Mouse (Mus musculus) ovary, postnatal 10 days (tissue): ENCODE measurements around the gene Hephl1.

Experiments
- DNase-seq: peaks from one replicate; pipeline ENCODE4 v3.0.0; 2022; ENCODE audit warnings: low spot score

The Hephl1 gene

DNA sequence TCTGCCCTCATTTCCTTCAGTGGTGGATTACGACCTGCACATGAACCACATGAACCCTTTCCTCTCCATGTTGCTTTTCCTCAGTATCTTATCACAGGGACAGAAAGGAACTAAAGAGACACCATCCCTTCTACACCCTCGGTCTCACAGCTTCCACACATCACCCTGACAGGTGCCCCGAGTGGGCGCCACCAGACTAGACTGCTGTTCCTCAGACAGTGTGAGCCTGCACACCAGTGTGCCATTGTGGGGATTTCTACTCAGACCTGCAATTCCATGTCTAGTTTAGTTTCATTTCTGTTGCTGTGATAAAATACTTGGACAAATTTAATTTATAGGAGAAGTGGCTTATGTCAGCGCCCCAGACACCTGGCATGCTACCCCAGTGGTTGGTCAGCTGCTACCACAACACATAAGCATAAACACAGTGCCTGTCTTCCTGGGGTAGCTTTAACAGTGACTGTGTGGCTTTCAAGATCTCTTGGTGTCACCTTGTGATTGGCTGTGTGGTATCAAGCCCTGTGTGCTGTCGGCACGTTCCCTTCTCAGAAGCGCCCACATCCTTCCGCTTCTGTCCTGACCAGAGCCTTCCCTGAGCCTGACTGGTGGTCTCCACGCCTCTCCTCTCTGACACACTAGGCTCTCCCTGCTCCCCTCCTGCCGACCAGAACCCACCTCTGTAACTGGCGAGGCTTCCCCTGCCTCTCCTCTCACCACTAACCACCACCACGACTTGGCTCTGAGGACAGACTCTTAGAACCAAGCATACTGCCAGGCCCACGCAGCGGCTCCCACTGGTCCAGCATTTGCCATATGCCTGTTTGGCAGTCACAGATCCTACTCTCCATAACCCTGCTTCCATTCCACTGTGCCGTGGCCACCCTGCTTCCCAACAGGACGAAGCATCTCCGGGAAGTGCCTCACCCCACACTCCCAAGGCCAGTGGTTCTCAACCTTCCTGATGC, 93.8 kb downstream of the Hephl1 start:
- DNase-seq, result no peak

DNA sequence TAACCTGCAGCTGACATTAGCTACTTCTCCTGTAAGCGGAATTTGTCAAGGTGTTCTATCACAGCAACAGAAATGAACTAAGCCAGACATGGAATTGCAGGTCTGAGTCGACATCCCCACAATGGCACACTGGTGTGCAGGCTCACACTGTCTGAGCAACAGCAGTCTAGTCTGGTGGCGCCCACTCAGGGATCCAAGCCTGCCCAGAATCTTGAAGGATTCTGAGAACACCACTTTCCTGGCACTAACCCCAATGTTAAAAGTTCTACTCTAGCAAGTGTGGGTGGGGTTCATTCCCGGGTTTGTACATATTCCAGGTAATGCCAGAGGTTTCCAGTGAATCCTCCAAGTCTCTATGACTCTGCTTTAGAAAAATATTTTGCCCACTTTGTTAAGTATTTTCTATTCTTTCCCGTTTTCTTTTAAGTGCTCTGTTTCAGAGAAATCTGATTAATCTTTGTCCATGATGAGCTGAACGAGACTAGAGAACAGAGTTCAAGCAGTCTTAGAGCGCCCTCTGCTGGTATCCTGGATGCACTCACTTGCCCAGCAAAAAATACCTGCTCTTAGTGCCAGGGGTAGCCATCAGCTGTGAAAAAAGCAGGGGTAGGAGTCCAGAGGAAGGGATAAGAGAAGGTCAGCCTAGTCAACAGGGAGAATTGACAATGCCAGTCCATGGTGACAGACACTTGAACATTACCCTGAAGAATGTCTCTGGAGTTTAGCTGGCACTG, 96.5 kb downstream of the Hephl1 start:
- peak; percentile 30 for DNase-seq

DNA sequence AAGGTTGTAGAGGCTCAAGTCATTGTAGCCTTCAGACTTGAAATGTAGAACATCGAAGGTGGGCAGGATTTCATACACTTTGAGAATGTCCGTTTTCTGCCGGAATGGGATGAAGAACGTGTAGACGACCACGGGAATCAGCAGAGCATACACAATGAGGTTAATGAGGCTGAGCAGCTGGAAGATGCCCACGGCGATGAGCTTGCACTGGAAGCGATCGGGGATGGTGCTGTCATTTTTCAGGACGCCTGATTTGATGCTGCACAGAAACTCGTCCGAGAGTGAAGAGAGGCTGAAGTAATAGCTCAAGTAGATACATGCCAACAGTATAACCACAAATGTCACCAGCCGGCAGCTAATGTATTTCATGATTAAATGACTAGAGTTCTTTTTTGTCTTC, 104.3 kb downstream of the Hephl1 start:
- DNase-seq, result no peak

DNA sequence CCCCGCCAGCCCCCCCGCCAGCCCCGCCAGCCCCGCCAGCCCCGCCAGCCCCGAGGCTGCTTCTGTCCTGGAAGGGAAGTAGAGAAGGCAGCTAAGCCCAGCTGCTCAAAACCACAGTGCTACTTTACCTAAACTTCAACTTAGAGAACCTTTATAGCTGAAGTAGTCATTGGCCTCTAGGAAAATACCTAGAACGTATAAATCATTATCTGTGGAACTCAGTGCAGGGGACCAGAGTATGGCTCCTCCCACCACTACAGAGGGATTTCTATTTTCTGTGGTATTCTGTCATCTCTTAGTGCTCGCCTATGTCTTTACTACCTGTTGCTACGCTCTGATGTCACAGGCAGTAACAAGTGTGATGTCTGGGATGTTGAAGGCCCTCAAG, 107.6 kb downstream of the Hephl1 start:
- no peak for DNase-seq

DNA sequence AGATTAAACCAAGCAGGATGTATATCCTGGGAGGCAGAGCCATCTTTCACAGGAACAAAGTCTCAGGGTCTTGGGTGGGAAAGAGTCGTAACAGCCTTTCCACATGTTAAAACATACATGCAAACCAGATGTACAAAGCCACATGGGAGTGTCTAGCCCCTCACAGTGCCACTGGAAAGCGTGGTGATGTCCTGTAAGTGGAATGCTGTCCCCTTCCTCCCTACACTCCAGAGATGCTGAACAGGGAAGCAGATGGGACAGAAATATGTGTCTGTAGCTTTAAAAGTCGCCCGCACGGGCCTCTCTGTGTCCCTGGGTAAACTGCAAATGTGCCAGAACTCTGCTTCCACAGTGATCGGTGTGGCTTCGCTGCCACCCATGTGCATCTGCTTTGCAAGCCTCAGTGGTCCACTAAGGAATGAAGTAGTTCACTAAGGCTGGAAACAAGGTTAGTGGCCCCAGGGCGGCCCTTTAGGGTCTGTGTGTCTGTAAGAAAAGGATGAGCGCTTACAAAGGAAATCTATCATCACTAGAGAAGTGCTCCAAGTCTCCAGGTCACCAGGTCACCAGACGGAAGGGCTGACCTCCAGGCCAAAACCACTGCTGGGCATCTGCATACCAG, 108.1 kb downstream of the Hephl1 start:
- DNase-seq, result no peak

DNA sequence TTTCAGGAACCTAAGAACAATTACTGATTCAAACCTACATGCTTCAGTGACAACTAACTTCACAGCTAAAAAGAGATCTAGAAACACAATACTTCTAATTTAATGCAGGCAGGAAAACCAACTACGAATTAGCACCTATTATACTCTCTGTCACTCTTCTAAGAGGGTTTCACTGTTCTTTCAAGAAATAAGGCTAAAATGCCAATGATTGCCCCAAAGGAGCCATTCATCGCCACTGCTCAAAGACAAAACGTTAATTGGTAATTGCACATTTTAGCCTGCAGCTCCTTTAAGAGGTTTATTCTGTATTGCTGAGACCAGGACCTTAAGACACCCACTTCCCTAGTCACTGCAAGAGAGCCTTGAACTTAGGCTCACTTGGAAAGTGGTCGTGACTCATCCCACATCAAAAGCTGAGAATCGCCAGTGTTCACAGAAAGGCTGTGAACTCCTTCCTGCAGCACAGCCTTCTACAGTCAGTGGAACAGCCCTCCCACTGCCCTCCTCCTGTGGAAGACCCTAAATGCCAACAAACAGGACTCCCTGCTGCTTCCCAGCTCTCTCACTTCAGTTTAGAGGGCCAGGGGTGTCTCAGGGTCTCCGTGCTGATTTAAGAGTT, 108.8 kb downstream of the Hephl1 start:
- DNase-seq, result no peak
